Mouse (Mus musculus): Measurements from ENCODE around the gene Wdr92. TPM values are rescaled to one million over a fixed set of nuclear protein-coding genes. Genes with fewer than 3 reads are reported as not detected.

Gene Wdr92
- 17.3 and 18.0 TPM in 2 replicates for polyA plus RNA-seq (2016; fragmentation: Nextera tagmentation; extraction: Ambion mirVana)

GRCm38 (mm10) chr11:17181807-17182206, at the start of gene Wdr92:
Wdr92 (plus strand) TSS chr11:17182107.
- Histone ChIP-seq H3K4me3 (no peak within 1 kb of the TSS), H3K4me2 (no peak within 1 kb of the TSS), H3K27ac (no peak within 1 kb of the TSS), H3K9me3 (replicated peaks) (no peaks in the 10 kb centered on the region), H3K9ac (no peak within 1 kb of the TSS), H3K27me3 (replicated peaks) (no peaks in the 10 kb centered on the region), H3K4me1 (peaks cover 8% of the 10 kb centered on the region; the same call in 1 of the 2 replicates), H3K36me3 (no peaks in the 10 kb centered on the region)
- ATAC-seq: no peak
- 81% methylated on average over 3 of the region's 3 CpGs for WGBS (ENCODE audit: insufficient replicate concordance)

GRCm38 (mm10) chr11:17135638-17136037, 46.3 kb upstream of the Wdr92 start:
- no peaks in the 10 kb centered on the region for H3K36me3 ChIP-seq
- no peak overlapping the region for H3K27ac ChIP-seq
- H3K4me2 ChIP-seq: no peak overlapping the region
- no peaks in the 10 kb centered on the region for H3K9me3 ChIP-seq (replicated peaks)
- no peak overlapping the region for H3K9ac ChIP-seq
- ATAC-seq: no peak
- 51% methylated on average over 6 of the region's 6 CpGs for WGBS (ENCODE audit: insufficient replicate concordance)
- no peaks in the 10 kb centered on the region for H3K4me1 ChIP-seq
- no peaks in the 10 kb centered on the region for H3K27me3 ChIP-seq (replicated peaks)
- no peak overlapping the region for H3K4me3 ChIP-seq

- no peak overlapping the region for H3K9ac ChIP-seq
- no peaks in the 10 kb centered on the region for H3K36me3 ChIP-seq
- WGBS (ENCODE audit: insufficient replicate concordance): 55% methylated on average over 6 of the region's 6 CpGs
- no peaks in the 10 kb centered on the region for H3K4me1 ChIP-seq
- H3K27me3 ChIP-seq (replicated peaks): no peaks in the 10 kb centered on the region
- ATAC-seq: no peak
- H3K4me2 ChIP-seq: no peak overlapping the region
- no peaks in the 10 kb centered on the region for H3K9me3 ChIP-seq (replicated peaks)
- no peak overlapping the region for H3K4me3 ChIP-seq
- no peak overlapping the region for H3K27ac ChIP-seq
These were observed 43.4 kb upstream of the Wdr92 start for GRCm38 (mm10) chr11:17138306-17139033.

GRCm38 (mm10) chr11:17158858-17159737, 22.8 kb upstream of the Wdr92 start, which contains the start of gene Ppp3r1:
Ppp3r1 (plus strand) TSS chr11:17159263.
- H3K9ac ChIP-seq: peak within 1 kb of the TSS; percentile 98
- no peaks in the 10 kb centered on the region for H3K36me3 ChIP-seq
- no peaks in the 10 kb centered on the region for H3K27me3 ChIP-seq (replicated peaks)
- ATAC-seq: peak; percentile 97
- peak within 1 kb of the TSS; percentile 97 for H3K4me3 ChIP-seq
- H3K9me3 ChIP-seq (replicated peaks): no peaks in the 10 kb centered on the region
- WGBS (ENCODE audit: insufficient replicate concordance): under 1% methylated on average over 81 of the region's 89 CpGs
- peak within 1 kb of the TSS; percentile 95 for H3K27ac ChIP-seq
- peak within 1 kb of the TSS; percentile 88 for H3K4me2 ChIP-seq
- peaks cover 41% of the 10 kb centered on the region for H3K4me1 ChIP-seq

GRCm38 (mm10) chr11:17159738-17160241, 22.1 kb upstream of the Wdr92 start:
- H3K9me3 ChIP-seq (replicated peaks): no peaks in the 10 kb centered on the region
- H3K9ac ChIP-seq: peak overlapping the region; percentile 98
- H3K4me2 ChIP-seq: peak overlapping the region; percentile 88
- under 1% methylated on average over 40 of the region's 46 CpGs for WGBS (ENCODE audit: insufficient replicate concordance)
- H3K36me3 ChIP-seq: no peaks in the 10 kb centered on the region
- peak; percentile 23 for ATAC-seq
- no peaks in the 10 kb centered on the region for H3K27me3 ChIP-seq (replicated peaks)
- peak overlapping the region; percentile 95 for H3K27ac ChIP-seq
- peak overlapping the region; percentile 97 for H3K4me3 ChIP-seq
- H3K4me1 ChIP-seq: peaks cover 44% of the 10 kb centered on the region

GRCm38 (mm10) chr11:17160242-17160641, 21.7 kb upstream of the Wdr92 start:
- Histone ChIP-seq H3K27ac (peak overlapping the region; percentile 95), H3K36me3 (no peaks in the 10 kb centered on the region), H3K9me3 (replicated peaks) (no peaks in the 10 kb centered on the region), H3K4me3 (peak overlapping the region; percentile 97), H3K4me2 (peak overlapping the region; percentile 88), H3K4me1 (peaks cover 46% of the 10 kb centered on the region), H3K27me3 (replicated peaks) (no peaks in the 10 kb centered on the region), H3K9ac (peak overlapping the region; percentile 98)
- 1% methylated on average over 12 of the region's 12 CpGs for WGBS (ENCODE audit: insufficient replicate concordance)
- no peak for ATAC-seq

GRCm38 (mm10) chr11:17163956-17164355, 18.0 kb upstream of the Wdr92 start:
- H3K27me3 ChIP-seq (replicated peaks): no peaks in the 10 kb centered on the region
- H3K9me3 ChIP-seq (replicated peaks): no peaks in the 10 kb centered on the region
- WGBS (ENCODE audit: insufficient replicate concordance): 74% methylated on average over 1 of the region's 1 CpGs
- H3K27ac ChIP-seq: no peak overlapping the region
- peaks cover 66% of the 10 kb centered on the region for H3K4me1 ChIP-seq
- ATAC-seq: no peak
- no peak overlapping the region for H3K9ac ChIP-seq
- no peak overlapping the region for H3K4me3 ChIP-seq
- H3K36me3 ChIP-seq: no peaks in the 10 kb centered on the region
- H3K4me2 ChIP-seq: no peak overlapping the region

GRCm38 (mm10) chr11:17166627-17167026, 15.3 kb upstream of the Wdr92 start:
- peaks cover 69% of the 10 kb centered on the region for H3K4me1 ChIP-seq
- no peak overlapping the region for H3K9ac ChIP-seq
- H3K4me3 ChIP-seq: no peak overlapping the region
- H3K36me3 ChIP-seq: 0 out of 2 replicates have a peak, but pooled peaks cover 2% of the 10 kb centered on the region
- H3K27me3 ChIP-seq (replicated peaks): no peaks in the 10 kb centered on the region
- no peak overlapping the region for H3K27ac ChIP-seq
- ATAC-seq: no peak
- H3K9me3 ChIP-seq (replicated peaks): no peaks in the 10 kb centered on the region
- 75% methylated on average over 7 of the region's 7 CpGs for WGBS (ENCODE audit: insufficient replicate concordance)
- no peak overlapping the region for H3K4me2 ChIP-seq

GRCm38 (mm10) chr11:17169262-17169661, 12.6 kb upstream of the Wdr92 start:
- Histone ChIP-seq H3K4me3 (no peak overlapping the region), H3K9ac (no peak overlapping the region), H3K36me3 (peaks cover 14% of the 10 kb centered on the region), H3K27me3 (replicated peaks) (no peaks in the 10 kb centered on the region), H3K9me3 (replicated peaks) (0 out of 2 replicates have a peak, but pooled peaks cover 6% of the 10 kb centered on the region), H3K27ac (no peak overlapping the region), H3K4me1 (peaks cover 48% of the 10 kb centered on the region), H3K4me2 (no peak overlapping the region)
- no peak for ATAC-seq
- WGBS (ENCODE audit: insufficient replicate concordance): 73% methylated on average over 2 of the region's 2 CpGs

- Histone ChIP-seq H3K9me3 (replicated peaks) (0 out of 2 replicates have a peak, but pooled peaks cover 6% of the 10 kb centered on the region), H3K4me3 (no peak overlapping the region), H3K27ac (no peak overlapping the region), H3K9ac (no peak overlapping the region), H3K36me3 (peaks cover 14% of the 10 kb centered on the region), H3K27me3 (replicated peaks) (no peaks in the 10 kb centered on the region), H3K4me1 (peaks cover 38% of the 10 kb centered on the region), H3K4me2 (no peak overlapping the region)
- 81% methylated on average over 1 of the region's 1 CpGs for WGBS (ENCODE audit: insufficient replicate concordance)
- ATAC-seq: no peak
These were observed 10.8 kb upstream of the Wdr92 start for GRCm38 (mm10) chr11:17170938-17171729.

GRCm38 (mm10) chr11:17172300-17172699, 9.6 kb upstream of the Wdr92 start:
- Histone ChIP-seq H3K9me3 (replicated peaks) (0 out of 2 replicates have a peak, but pooled peaks cover 6% of the 10 kb centered on the region), H3K4me3 (no peak overlapping the region), H3K9ac (no peak overlapping the region), H3K4me1 (peaks cover 37% of the 10 kb centered on the region), H3K36me3 (peaks cover 14% of the 10 kb centered on the region), H3K4me2 (no peak overlapping the region), H3K27ac (no peak overlapping the region), H3K27me3 (replicated peaks) (no peaks in the 10 kb centered on the region)
- ATAC-seq: no peak
- WGBS (ENCODE audit: insufficient replicate concordance): 76% methylated on average over 4 of the region's 4 CpGs
